Mouse (Mus musculus): ENCODE measurements around the gene Myl4. TPM values are rescaled to one million over a fixed set of nuclear protein-coding genes. Genes with fewer than 3 reads are reported as not detected.
A peak's percentile ranks its signal among the peaks of the same experiment; 100 is the strongest.
"Not testable (repeated sequence)": the region's sequence is repeated elsewhere in the genome, so short reads cannot be mapped to it uniquely, and the experiment has no call there.

Myl4 gene
- total RNA-seq, 2 experiments from 2014 or later, result 22.6 to 43.4 TPM

GRCm38 (mm10) chr11:104568326-104568725, 17.9 kb downstream of the Myl4 start:
- DNase-seq (ENCODE audit: low spot score in 2 of 2), result no peak
- intact Hi-C loops (cut with DNase I), result no loop called here

- DNase-seq (ENCODE audit: low spot score in 2 of 2); intact Hi-C loops (cut with DNase I): not testable (repeated sequence)
Observed at GRCm38 (mm10) chr11:104570515-104570914, 20.1 kb downstream of the Myl4 start.

GRCm38 (mm10) chr11:104571373-104571772, 20.9 kb downstream of the Myl4 start:
- intact Hi-C loops (cut with DNase I), result not testable (repeated sequence)
- peak; percentile 39 to 71 for DNase-seq (ENCODE audit: low spot score in 2 of 2)

GRCm38 (mm10) chr11:104572091-104572490, 21.6 kb downstream of the Myl4 start:
- DNase-seq (ENCODE audit: low spot score in 2 of 2), result no peak
- intact Hi-C loops (cut with DNase I), result no loop called here

- intact Hi-C loops (cut with DNase I), result no loop called here
- no peak for DNase-seq (ENCODE audit: low spot score in 2 of 2)
Observed at GRCm38 (mm10) chr11:104572566-104572965, 22.1 kb downstream of the Myl4 start.

GRCm38 (mm10) chr11:104576772-104577612, 26.5 kb downstream of the Myl4 start:
- intact Hi-C loops (cut with DNase I), result no loop called here
- DNase-seq (ENCODE audit: low spot score in 2 of 2), result no peak

GRCm38 (mm10) chr11:104578074-104578473, 27.6 kb downstream of the Myl4 start:
- intact Hi-C loops (cut with DNase I), result no loop called here
- no peak for DNase-seq (ENCODE audit: low spot score in 2 of 2)

GRCm38 (mm10) chr11:104579084-104579483, 28.6 kb downstream of the Myl4 start:
- no peak for DNase-seq (ENCODE audit: low spot score in 2 of 2)
- intact Hi-C loops (cut with DNase I), result no loop called here

GRCm38 (mm10) chr11:104579575-104579974, 29.1 kb downstream of the Myl4 start:
- intact Hi-C loops (cut with DNase I), result no loop called here
- no peak for DNase-seq (ENCODE audit: low spot score in 2 of 2)

GRCm38 (mm10) chr11:104580091-104580490, 29.6 kb downstream of the Myl4 start:
- DNase-seq (ENCODE audit: low spot score in 2 of 2), result no peak
- intact Hi-C loops (cut with DNase I), result no loop called here

- intact Hi-C loops (cut with DNase I), result no loop called here
- DNase-seq (ENCODE audit: low spot score in 2 of 2), result no peak
Observed at GRCm38 (mm10) chr11:104580606-104581005, 30.1 kb downstream of the Myl4 start.

GRCm38 (mm10) chr11:104581446-104582307, 31.2 kb downstream of the Myl4 start:
- intact Hi-C loops (cut with DNase I), result no loop called here
- no peak for DNase-seq (ENCODE audit: low spot score in 2 of 2)

GRCm38 (mm10) chr11:104582308-104582606, 31.8 kb downstream of the Myl4 start:
- intact Hi-C loops (cut with DNase I), result no loop called here
- no peak for DNase-seq (ENCODE audit: low spot score in 2 of 2)

- intact Hi-C loops (cut with DNase I), result no loop called here
- no peak for DNase-seq (ENCODE audit: low spot score in 2 of 2)
Observed at GRCm38 (mm10) chr11:104582630-104583364, 32.3 kb downstream of the Myl4 start.

GRCm38 (mm10) chr11:104585495-104585894, 35.0 kb downstream of the Myl4 start:
- intact Hi-C loops (cut with DNase I), result no loop called here
- DNase-seq (ENCODE audit: low spot score in 2 of 2), result no peak

GRCm38 (mm10) chr11:104587904-104588303, 37.4 kb downstream of the Myl4 start:
- intact Hi-C loops (cut with DNase I), result no loop called here
- no peak for DNase-seq (ENCODE audit: low spot score in 2 of 2)

- DNase-seq (ENCODE audit: low spot score in 2 of 2), result no peak
- intact Hi-C loops (cut with DNase I), result no loop called here
Observed at GRCm38 (mm10) chr11:104588513-104588912, 38.0 kb downstream of the Myl4 start.

- DNase-seq (ENCODE audit: low spot score in 2 of 2), result no peak
- intact Hi-C loops (cut with DNase I), result no loop called here
Observed at GRCm38 (mm10) chr11:104589570-104589969, 39.1 kb downstream of the Myl4 start.

GRCm38 (mm10) chr11:104590148-104590547, 39.7 kb downstream of the Myl4 start:
- intact Hi-C loops (cut with DNase I), result loop anchor here (5.0 to 10.0 kb wide), 2 partner anchors 175 to 532 kb away; no protein-coding TSS in a partner anchor
- peak; percentile 76 to 81 for DNase-seq (ENCODE audit: low spot score in 2 of 2)
